Mouse (Mus musculus) hindbrain, embryonic 13.5 days (tissue): Measurements from ENCODE around the gene Hist1h2ae. TPM values are rescaled to one million over a fixed set of nuclear protein-coding genes. Genes with fewer than 3 reads are reported as not detected.
"Not testable (repeated sequence)": the region's sequence is repeated elsewhere in the genome, so short reads cannot be mapped to it uniquely, and the experiment has no call there.

Experiments
- ATAC-seq: fragments of 200-750 bp; cut with Nextera tagmentation; 2 replicates; pipeline ENCODE4 v1.8.0; 2017; ENCODE audit warnings: moderate TSS enrichment; ENCODE audit not compliant: low FRiP score
- H3K27ac ChIP-seq: fragments of 300-500 bp; sonication (generic); 2 replicates; pipeline ENCODE4 v1.5.1; 2015; ENCODE audit warnings: inconsistent platforms, mild to moderate bottlenecking, moderate library complexity
- H3K27me3 ChIP-seq: fragments of 300-500 bp; sonication (generic); 2 replicates; pipeline ENCODE4 v1.6.1; 2015; ENCODE audit warnings: mild to moderate bottlenecking, inconsistent platforms
- H3K36me3 ChIP-seq: fragments of 300-500 bp; sonication (generic); 2 replicates; pipeline ENCODE4 v1.6.1; 2015; ENCODE audit warnings: mild to moderate bottlenecking, inconsistent platforms
- H3K4me1 ChIP-seq: fragments of 300-500 bp; sonication (generic); replicated peaks from 2 replicates; pipeline ENCODE4 v1.6.1; 2015; ENCODE audit warnings: inconsistent platforms
- H3K4me2 ChIP-seq: fragments of 300-500 bp; sonication (generic); 2 replicates; pipeline ENCODE4 v1.6.1; 2015; ENCODE audit warnings: inconsistent platforms, mild to moderate bottlenecking, moderate library complexity
- H3K4me3 ChIP-seq: fragments of 300-500 bp; sonication (generic); 2 replicates; pipeline ENCODE4 v1.5.1; 2015; ENCODE audit warnings: mild to moderate bottlenecking, inconsistent platforms
- H3K9ac ChIP-seq: fragments of 300-500 bp; sonication (generic); 2 replicates; pipeline ENCODE4 v1.6.1; 2015; ENCODE audit warnings: mild to moderate bottlenecking, inconsistent platforms
- H3K9me3 ChIP-seq: fragments of 300-500 bp; sonication (generic); 2 replicates; pipeline ENCODE4 v1.6.1; 2016; ENCODE audit warnings: inconsistent platforms
- WGBS: fragments of 180-500 bp; shearing (Covaris S2); methylation state at CpG from one replicate; pipeline ENCODE4 v1.1.7; 2015; 5-methylcytosine and 5-hydroxymethylcytosine counted together
- polyA plus RNA-seq: library from polyadenylated mRNA; unstranded; fragments of >200 nt; fragmentation: Nextera tagmentation; extraction: Ambion mirVana; gene quantifications from 2 replicates; pipeline ENCODE4 v1.2.1, GENCODE M21; 2015

Hist1h2ae gene
- polyA plus RNA-seq, 1 experiment from 2014 or later: 26.4 TPM

DNA sequence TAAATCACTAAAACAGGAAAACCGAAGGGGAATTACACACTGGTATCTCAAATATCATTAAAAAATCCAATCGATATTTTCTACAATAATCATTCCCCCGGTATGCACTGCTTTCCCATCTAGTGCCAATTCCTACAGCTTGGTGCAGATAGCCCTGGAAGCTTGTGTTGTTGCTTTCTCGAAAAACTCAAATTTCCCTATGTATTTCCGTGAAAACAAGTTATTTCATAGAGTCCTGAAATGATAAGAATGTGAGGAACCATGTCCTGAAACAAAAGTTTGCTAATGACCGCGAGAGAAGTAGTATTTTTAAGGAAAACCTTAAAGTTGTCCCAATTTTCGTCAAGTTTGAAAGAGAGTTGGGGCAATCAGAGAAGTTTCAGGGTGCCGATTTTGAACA lies 16.6 kb downstream of the Hist1h2ae start:
- Histone ChIP-seq H3K4me3 (peak overlapping the region; percentile 53), H3K27me3 (no peaks in the 10 kb centered on the region), H3K4me1 (peaks cover 32% of the 10 kb centered on the region), H3K27ac (peak overlapping the region; percentile 93; the same call in 1 of the 2 replicates), H3K9ac (peak overlapping the region; percentile 80), H3K36me3 (no peaks in the 10 kb centered on the region), H3K9me3 (no peaks in the 10 kb centered on the region), H3K4me2 (peak overlapping the region; percentile 99)
- WGBS: 22% methylated on average over 9 of the region's 9 CpGs
- ATAC-seq: no peak

DNA sequence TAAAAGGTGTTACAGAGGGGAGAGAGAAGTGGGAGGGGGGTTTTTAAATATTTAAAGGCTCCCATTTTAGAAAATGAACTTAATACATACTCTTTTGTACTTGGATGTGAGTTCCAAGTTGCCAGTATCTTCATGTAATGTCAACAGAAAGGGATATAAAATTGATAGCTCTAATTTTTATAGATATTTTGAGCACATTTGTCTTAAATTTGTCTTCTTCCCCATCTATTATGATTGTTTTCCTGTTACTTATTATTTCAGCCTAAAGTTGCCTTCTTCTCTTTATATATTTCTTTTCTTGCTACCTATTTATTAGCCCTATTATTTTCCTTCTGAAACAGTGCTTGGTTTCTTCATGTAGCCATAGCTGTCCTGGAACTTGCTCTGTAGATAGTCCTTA lies 18.1 kb downstream of the Hist1h2ae start, which contains the start of gene Hist1h1d:
TSS of gene Hist1h1d (plus strand) at position 301 of the 400 bp plus-strand sequence.
- Histone ChIP-seq H3K36me3 (no peaks in the 10 kb centered on the region), H3K9ac (no peak within 1 kb of the TSS), H3K27ac (peak within 1 kb of the TSS; percentile 93), H3K27me3 (no peaks in the 10 kb centered on the region), H3K9me3 (no peaks in the 10 kb centered on the region), H3K4me2 (peak within 1 kb of the TSS; percentile 64), H3K4me3 (no peak within 1 kb of the TSS), H3K4me1 (peaks cover 32% of the 10 kb centered on the region)
- no peak for ATAC-seq

DNA sequence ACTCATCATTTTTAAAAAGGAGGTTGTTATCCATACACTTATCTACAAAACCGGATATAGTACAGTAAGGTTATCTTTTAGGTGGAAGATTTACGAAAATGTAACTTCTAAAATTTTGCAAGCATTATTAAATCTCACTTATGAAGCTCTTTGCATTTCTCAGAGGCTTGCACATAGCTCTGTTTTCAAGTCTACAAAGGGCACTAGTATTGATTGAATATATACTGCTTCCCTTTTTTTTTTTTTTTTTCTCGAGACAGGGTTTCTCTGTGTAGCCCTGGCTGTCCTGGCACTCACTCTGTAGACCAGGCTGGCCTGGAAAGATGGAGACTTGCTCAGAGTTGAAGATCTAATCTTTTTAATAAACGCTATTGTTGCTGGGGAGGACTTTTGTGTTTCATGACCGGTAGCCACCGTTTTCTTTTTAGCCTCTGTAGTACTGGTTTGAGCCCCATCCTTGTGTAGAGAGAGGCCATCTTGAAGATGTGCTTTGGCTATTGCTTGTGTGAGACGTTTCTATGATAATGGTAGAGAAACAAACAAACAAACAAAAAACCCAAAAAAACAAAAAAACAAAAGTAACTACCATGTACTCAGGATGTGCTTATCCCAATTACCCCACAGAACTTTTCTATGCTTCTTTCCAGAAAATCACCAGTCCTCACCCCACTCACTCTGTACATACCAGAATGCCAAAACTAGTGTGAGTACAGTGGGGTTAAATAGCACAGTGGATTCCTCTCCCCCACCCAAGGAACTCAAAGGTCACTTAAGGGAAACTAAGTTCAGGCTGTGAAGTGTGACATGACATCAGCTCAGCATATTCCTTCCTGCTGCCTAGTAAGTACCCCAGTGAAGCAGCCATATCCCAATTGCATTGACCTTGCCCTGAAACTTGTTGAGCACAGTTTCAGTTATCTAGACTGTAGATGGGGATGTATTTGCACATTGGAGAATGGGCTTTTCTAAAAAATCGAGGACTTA lies 18.8 kb downstream of the Hist1h2ae start:
- H3K9me3 ChIP-seq: no peaks in the 10 kb centered on the region
- peak overlapping the region; percentile 46 for H3K4me3 ChIP-seq
- no peaks in the 10 kb centered on the region for H3K36me3 ChIP-seq
- peaks cover 32% of the 10 kb centered on the region for H3K4me1 ChIP-seq
- peak overlapping the region; percentile 64 for H3K4me2 ChIP-seq
- WGBS: 53% methylated on average over 8 of the region's 8 CpGs
- H3K9ac ChIP-seq: peak overlapping the region; percentile 69; the same call in 1 of the 2 replicates
- ATAC-seq: no peak
- peak overlapping the region; percentile 92 for H3K27ac ChIP-seq
- no peaks in the 10 kb centered on the region for H3K27me3 ChIP-seq

DNA sequence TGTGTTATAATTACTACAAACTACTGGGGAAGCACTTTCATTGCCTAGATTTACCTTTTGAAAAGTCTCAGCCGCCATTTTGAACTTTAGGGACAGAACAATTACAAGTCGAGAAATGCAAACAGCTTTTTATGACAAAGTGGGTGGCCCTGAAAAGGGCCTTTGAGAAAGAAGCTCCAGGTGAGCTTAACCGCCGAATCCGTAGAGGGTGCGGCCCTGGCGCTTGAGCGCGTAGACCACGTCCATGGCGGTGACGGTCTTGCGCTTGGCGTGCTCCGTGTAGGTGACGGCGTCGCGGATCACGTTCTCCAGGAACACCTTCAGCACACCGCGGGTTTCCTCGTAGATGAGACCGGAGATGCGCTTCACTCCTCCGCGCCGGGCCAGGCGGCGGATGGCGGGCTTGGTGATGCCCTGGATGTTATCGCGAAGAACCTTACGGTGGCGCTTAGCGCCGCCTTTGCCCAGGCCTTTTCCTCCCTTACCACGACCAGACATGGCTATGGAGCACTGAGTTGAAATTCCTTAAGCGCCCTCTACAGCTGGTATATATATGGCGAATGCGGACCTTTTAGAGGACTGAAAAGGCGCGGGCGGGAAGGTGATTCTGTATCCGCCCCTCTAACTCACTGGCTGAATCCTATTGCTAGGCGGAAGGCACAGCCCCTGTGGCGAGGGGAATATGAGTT lies 19.7 kb downstream of the Hist1h2ae start, which contains the start of gene Hist1h4f:
TSS of gene Hist1h4f (minus strand) at position 503 of the 689 bp plus-strand sequence.
- H3K9me3 ChIP-seq, H3K27me3 ChIP-seq, H3K36me3 ChIP-seq: not testable (repeated sequence)
- under 1% methylated on average over 47 of the region's 47 CpGs for whole genome bisulfite sequencing
- peaks cover 28% of the 10 kb centered on the region for H3K4me1 ChIP-seq
- peak within 1 kb of the TSS; percentile 92 for H3K27ac ChIP-seq
- peak; percentile 92 for ATAC-seq
- H3K9ac ChIP-seq: peak within 1 kb of the TSS; percentile 69
- H3K4me3 ChIP-seq: peak within 1 kb of the TSS; percentile 46
- peak within 1 kb of the TSS; percentile 64 for H3K4me2 ChIP-seq

DNA sequence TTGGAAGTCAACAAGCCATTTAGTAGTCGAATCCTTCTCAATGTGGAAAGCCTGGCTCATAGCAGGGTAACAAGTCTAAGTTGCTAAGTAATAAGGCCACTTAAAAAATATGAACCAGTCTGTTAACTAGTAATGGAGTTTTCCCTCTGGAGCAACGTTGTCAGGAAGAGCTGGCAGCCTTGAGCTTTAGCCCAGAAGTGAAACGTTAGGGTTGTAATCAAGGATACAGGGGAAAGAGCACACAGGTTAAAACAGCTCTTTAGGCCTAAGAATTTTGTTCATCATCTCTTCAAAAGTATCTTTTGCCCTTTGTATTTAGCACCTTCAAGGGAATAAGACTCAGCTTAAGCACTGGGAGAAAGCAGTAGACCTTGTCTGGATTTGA lies 20.3 kb downstream of the Hist1h2ae start:
- peak overlapping the region; percentile 69 for H3K9ac ChIP-seq
- H3K4me1 ChIP-seq: peaks cover 28% of the 10 kb centered on the region
- H3K36me3 ChIP-seq: no peaks in the 10 kb centered on the region
- no peaks in the 10 kb centered on the region for H3K9me3 ChIP-seq
- H3K27ac ChIP-seq: peak overlapping the region; percentile 92
- H3K4me2 ChIP-seq: peak overlapping the region; percentile 64
- no peaks in the 10 kb centered on the region for H3K27me3 ChIP-seq
- H3K4me3 ChIP-seq: peak overlapping the region; percentile 46
- no peak for ATAC-seq
- 7% methylated on average over 3 of the region's 3 CpGs for WGBS

DNA sequence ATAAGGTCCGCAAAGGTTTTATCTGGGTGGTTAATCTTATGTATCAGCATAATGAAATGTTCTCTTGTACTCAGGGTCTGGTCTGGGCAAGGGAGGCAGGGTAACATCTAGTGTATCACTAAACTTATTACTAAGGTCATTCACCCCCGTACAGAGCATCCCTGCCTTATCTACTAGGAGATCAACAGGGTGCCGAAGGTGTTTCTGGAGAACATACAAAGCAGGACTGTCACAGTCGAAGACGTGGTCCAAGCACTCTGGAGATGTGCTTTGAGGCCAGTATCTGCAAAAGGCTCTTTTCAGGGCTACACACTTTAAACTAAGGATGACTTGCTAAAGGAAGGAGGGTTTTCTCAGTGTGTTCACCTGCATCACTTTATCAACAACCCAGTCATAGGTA lies 24.3 kb downstream of the Hist1h2ae start:
- H3K4me1 ChIP-seq: peaks cover 16% of the 10 kb centered on the region
- H3K4me2 ChIP-seq: no peak overlapping the region
- no peaks in the 10 kb centered on the region for H3K9me3 ChIP-seq
- ATAC-seq: no peak
- no peak overlapping the region for H3K27ac ChIP-seq
- no peak overlapping the region for H3K4me3 ChIP-seq
- no peaks in the 10 kb centered on the region for H3K27me3 ChIP-seq
- 80% methylated on average over 5 of the region's 5 CpGs for WGBS
- H3K36me3 ChIP-seq: no peaks in the 10 kb centered on the region
- no peak overlapping the region for H3K9ac ChIP-seq

DNA sequence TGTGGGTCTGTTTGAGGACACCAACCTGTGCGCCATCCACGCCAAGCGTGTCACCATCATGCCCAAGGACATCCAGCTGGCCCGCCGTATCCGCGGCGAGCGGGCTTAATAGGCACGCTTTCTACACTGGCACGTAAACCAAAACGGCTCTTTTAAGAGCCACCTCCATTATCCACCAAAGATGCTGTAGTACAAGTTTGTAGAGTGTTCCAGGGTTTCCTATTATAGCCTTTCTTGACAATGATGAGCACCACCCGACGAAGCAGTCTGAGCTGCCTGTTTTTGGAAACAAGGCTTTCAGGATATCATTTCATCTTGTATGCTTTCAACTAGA lies 26.3 kb downstream of the Hist1h2ae start:
- Histone ChIP-seq H3K4me3 (peak overlapping the region; percentile 49), H3K27ac (peak overlapping the region; percentile 93), H3K9ac (peak overlapping the region; percentile 73), H3K4me2 (peak overlapping the region; percentile 68)
- not testable (repeated sequence) for ATAC-seq, H3K4me1 ChIP-seq, H3K27me3 ChIP-seq, H3K9me3 ChIP-seq, H3K36me3 ChIP-seq
- WGBS: 0% methylated on average over 13 of the region's 14 CpGs

DNA sequence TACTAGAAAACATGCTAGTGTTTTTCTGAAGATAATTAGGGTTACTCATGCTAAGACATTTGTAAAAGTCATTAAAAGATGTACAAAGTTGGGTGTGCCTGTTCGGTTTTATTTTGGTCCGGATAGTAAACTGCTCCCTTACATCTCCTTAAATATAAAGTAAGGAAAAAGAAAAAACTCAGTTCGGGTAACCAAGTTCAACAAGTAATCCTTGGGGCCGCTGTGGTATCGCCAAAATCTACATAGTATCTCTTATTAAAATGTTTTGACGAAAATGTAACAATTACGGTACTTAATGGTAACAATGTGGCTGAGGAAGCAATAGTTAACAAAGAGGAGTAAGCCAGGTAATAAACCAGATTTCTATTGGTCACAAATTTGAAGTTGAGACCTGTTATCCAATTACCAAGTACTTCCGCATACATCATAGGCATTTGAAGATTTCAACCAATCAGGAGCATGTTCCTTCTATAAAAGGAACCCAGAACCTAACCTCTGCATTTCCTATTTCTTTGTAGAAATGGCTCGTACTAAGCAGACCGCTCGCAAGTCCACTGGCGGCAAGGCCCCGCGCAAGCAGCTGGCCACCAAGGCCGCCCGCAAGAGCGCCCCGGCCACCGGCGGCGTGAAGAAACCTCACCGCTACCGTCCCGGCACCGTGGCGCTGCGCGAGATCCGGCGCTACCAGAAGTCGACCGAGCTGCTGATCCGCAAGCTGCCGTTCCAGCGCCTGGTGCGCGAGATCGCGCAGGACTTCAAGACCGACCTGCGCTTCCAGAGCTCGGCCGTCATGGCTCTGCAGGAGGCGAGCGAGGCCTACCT lies 26.8 kb downstream of the Hist1h2ae start, which contains the start of gene Hist1h3f:
TSS of gene Hist1h3f (plus strand) at position 88 of the 822 bp plus-strand sequence.
- Histone ChIP-seq H3K4me1 (peaks cover 9% of the 10 kb centered on the region; the same call in 1 of the 2 replicates), H3K36me3 (no peaks in the 10 kb centered on the region), H3K4me2 (peak within 1 kb of the TSS; percentile 73), H3K27ac (peak within 1 kb of the TSS; percentile 93), H3K9me3 (no peaks in the 10 kb centered on the region), H3K4me3 (peak within 1 kb of the TSS; percentile 49), H3K27me3 (no peaks in the 10 kb centered on the region), H3K9ac (peak within 1 kb of the TSS; percentile 73)
- under 1% methylated on average over 28 of the region's 45 CpGs for WGBS
- peak; percentile 97 for ATAC-seq

DNA sequence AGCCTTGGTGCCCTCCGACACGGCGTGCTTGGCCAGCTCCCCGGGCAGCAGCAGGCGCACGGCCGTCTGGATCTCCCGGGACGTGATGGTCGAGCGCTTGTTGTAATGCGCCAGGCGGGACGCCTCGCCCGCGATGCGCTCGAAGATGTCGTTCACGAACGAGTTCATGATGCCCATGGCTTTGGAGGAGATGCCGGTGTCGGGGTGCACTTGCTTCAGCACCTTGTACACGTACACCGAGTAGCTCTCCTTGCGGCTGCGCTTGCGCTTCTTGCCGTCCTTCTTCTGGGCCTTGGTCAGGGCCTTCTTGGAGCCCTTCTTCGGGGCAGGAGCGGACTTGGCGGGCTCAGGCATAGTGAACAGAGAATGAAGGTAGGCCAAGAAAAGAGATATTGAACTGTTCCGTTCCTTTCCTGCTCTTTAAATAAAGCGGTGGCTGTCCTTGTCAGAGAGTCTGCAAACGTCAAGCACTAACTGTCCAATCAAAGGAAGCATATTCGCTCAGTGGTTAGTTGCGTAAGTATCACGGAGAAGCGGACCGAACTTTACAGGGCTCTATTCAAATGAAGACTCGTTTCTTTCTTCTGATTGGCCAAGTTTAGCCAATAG lies 27.9 kb downstream of the Hist1h2ae start, which contains the start of gene Hist1h2bh:
TSS of gene Hist1h2bh (minus strand) at position 394 of the 609 bp plus-strand sequence.
- not testable (repeated sequence) for H3K9me3 ChIP-seq, H3K27me3 ChIP-seq, H3K36me3 ChIP-seq, H3K4me1 ChIP-seq
- peak within 1 kb of the TSS; percentile 49 for H3K4me3 ChIP-seq
- under 1% methylated on average over 40 of the region's 42 CpGs for WGBS
- peak within 1 kb of the TSS; percentile 67 for H3K9ac ChIP-seq
- peak within 1 kb of the TSS; percentile 73 for H3K4me2 ChIP-seq
- peak; percentile 89 for ATAC-seq
- peak within 1 kb of the TSS; percentile 79 for H3K27ac ChIP-seq

DNA sequence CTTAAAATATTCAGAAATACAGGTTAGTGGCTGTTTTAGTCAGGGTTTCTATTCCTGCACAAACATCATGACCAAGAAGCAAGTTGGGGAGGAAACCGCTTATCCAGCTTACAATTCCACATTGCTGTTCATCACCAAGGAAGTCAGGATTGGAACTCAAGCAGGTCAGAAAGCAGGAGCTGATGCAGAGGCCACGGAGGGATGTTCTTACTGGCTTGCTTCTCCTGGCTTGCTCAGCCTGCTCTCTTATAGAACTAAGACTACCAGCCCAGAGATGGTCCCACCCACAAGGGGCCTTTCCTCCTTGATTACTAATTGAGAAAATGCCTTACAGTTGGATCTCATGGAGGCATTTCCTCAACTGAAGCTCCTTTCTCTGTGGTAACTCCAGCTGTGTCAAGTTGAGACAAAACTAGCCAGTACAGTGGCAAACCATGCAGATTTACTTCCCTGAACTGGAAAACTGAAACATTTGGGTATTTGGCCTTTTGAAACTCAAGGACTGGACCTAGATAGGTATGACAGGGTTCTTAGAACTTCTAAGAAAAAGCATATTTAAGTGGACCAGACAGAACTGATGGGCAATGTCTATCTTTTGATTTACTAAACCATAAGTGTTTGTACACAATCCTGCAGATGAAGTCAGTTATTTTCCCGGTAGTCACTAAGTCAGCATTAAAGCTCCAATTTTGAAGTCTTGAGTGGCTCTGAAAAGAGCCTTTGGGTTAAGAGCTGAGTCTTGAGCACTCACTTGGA lies 28.6 kb downstream of the Hist1h2ae start:
- H3K4me1 ChIP-seq, H3K9me3 ChIP-seq, H3K36me3 ChIP-seq, ATAC-seq, H3K27me3 ChIP-seq: not testable (repeated sequence)
- peak overlapping the region; percentile 46 for H3K4me3 ChIP-seq
- WGBS: 6% methylated on average over 3 of the region's 3 CpGs
- peak overlapping the region; percentile 73 for H3K4me2 ChIP-seq
- H3K9ac ChIP-seq: peak overlapping the region; percentile 67
- 0 out of 2 replicates have a peak overlapping the region, but pooled peaks have one; percentile 67 for H3K27ac ChIP-seq

DNA sequence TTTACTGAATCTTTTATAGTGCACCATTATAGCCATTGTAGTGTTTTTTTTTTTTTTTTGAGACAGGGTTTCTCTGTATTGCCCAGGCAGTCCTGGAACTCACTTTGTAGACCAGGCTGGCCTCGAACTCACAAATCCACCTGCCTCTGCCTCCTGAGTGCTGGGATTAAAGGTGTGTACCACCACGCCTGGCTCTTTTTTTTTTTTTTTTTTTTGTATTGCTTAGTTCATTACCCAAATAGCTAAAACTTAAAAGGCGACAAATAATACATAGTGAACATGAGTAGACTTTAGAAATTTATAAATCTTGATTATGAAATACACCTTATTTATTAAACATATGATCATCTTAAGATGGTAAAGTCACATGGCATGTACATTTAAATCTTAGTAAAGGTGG lies 29.5 kb downstream of the Hist1h2ae start:
- Histone ChIP-seq H3K9me3 (no peaks in the 10 kb centered on the region), H3K4me3 (no peak overlapping the region), H3K27ac (no peak overlapping the region), H3K36me3 (no peaks in the 10 kb centered on the region), H3K9ac (no peak overlapping the region), H3K4me2 (no peak overlapping the region), H3K27me3 (no peaks in the 10 kb centered on the region), H3K4me1 (peaks cover 14% of the 10 kb centered on the region)
- ATAC-seq: no peak
- 97% methylated on average over 3 of the region's 3 CpGs for WGBS
